Mouse (Mus musculus) spleen, adult 18-20 months (tissue): ENCODE measurements around the gene Ier5l.
A peak's percentile ranks its signal among the peaks of the same experiment; 100 is the strongest.

Experiments used
- DNase-seq, 2 experiments: peaks; one replicate each; pipeline ENCODE4 v3.0.0; 2022; ENCODE audit warnings: mixed read lengths in 2 of 2

Ier5l gene

GRCm38 (mm10) chr2:30474039-30474438 is at the start of gene Ier5l:
Gene Ier5l, minus strand, starts transcription at chr2:30474219.
- DNase-seq, result peak; percentile 83 to 88

GRCm38 (mm10) chr2:30523727-30524126 is 49.7 kb upstream of the Ier5l start:
- no peak for DNase-seq

GRCm38 (mm10) chr2:30510711-30511380 is 36.8 kb upstream of the Ier5l start:
- DNase-seq, result no peak

GRCm38 (mm10) chr2:30507138-30507727 is 33.2 kb upstream of the Ier5l start:
- DNase-seq, result no peak

- DNase-seq, result no peak
Observed at GRCm38 (mm10) chr2:30503677-30504621, 29.9 kb upstream of the Ier5l start.

- no peak for DNase-seq
Observed at GRCm38 (mm10) chr2:30501701-30502100, 27.7 kb upstream of the Ier5l start.

GRCm38 (mm10) chr2:30495909-30496861 is 22.2 kb upstream of the Ier5l start:
- peak; percentile 29 to 58 for DNase-seq

- DNase-seq, result no peak
Observed at GRCm38 (mm10) chr2:30495000-30495908, 21.2 kb upstream of the Ier5l start.

GRCm38 (mm10) chr2:30490384-30490783 is 16.4 kb upstream of the Ier5l start:
- DNase-seq, result no peak

- DNase-seq, result no peak
Observed at GRCm38 (mm10) chr2:30487597-30487996, 13.6 kb upstream of the Ier5l start.

- DNase-seq, result no peak
Observed at GRCm38 (mm10) chr2:30478526-30478925, 4.5 kb upstream of the Ier5l start.

- no peak for DNase-seq
Observed at GRCm38 (mm10) chr2:30476241-30476640, 2.2 kb upstream of the Ier5l start.

- no peak for DNase-seq
Observed at GRCm38 (mm10) chr2:30475457-30475856, 1.4 kb upstream of the Ier5l start.

- DNase-seq, result no peak
Observed at GRCm38 (mm10) chr2:30474776-30475175, 757 bp upstream of the Ier5l start.

GRCm38 (mm10) chr2:30473431-30474031 is 488 bp downstream of the Ier5l start:
- peak; percentile 39 to 60 for DNase-seq

GRCm38 (mm10) chr2:30472731-30473351 is 1.2 kb downstream of the Ier5l start:
- peak; percentile 23 to 41 for DNase-seq

- peak; percentile 75 to 76 for DNase-seq
Observed at GRCm38 (mm10) chr2:30471795-30472720, 2.0 kb downstream of the Ier5l start.

GRCm38 (mm10) chr2:30471051-30471450 is 3.0 kb downstream of the Ier5l start:
- DNase-seq, result no peak
